Mouse (Mus musculus): ENCODE results near the gene Gm6040. TPM values are rescaled to one million over a fixed set of nuclear protein-coding genes. Genes with fewer than 3 reads are reported as not detected.

Gm6040 gene
- total RNA-seq (2021) = not detected
- long read RNA-seq, experiment 1 = 0 reads
- long read RNA-seq, experiment 2 = 0 reads

DNA sequence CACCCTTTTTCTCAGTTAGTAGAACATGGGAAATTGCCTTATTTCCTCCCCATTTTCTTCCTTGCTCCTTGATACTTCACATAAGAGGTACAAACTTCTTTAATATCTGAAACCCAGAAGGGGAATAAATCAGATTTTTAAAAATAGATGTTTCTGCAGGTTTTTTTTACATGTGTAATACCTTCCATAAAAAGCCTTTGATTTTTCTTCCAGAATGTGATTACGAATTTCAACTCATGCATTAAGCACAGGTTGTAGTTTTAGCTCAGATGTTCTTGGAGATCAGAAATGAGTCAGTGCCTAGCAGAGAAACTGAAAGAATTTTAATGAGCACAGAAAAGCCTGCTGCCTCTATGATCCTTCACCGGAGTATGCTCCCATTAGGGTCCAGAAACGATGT, at the start of gene Gm6040:
Gene Gm6040, minus strand, starts transcription at position 101 of the 400 bp plus-strand sequence.
- intact Hi-C loops (cut with DNase I) = no loop called here
- DNase-seq (ENCODE audit: low spot score in 2 of 2) = no peak

- no peak for DNase-seq (ENCODE audit: low spot score in 2 of 2)
- intact Hi-C loops (cut with DNase I) = no loop called here
Measured at GRCm38 (mm10) chr8:20964531-20964930, 42.7 kb upstream of the Gm6040 start.

GRCm38 (mm10) chr8:20944610-20945009, 22.7 kb upstream of the Gm6040 start, which contains the start of gene AY761185:
Gene AY761185 (minus strand): TSS chr8:20944710.
- intact Hi-C loops (cut with DNase I) = no loop called here
- DNase-seq (ENCODE audit: low spot score in 2 of 2) = no peak

DNA sequence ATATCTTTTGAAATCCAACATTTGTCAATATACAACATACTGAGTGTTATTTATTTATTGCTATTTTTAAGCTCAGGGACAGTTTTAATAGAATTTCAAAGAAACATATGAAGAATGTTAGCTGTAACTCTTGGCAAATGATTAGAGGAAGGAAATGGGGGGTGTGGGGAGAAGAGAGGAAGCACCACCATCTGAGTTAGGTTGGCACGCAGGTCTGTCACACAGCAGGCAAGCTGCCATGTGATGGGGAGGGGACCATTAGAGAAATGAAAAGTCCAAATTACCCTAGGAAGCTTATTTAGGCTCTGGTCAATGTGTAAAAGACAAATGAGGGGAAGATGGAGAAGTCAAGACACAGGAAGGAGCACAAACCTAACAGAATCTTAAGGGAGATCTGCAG, 9.6 kb downstream of the Gm6040 start:
- intact Hi-C loops (cut with DNase I) = no loop called here
- no peak for DNase-seq (ENCODE audit: low spot score in 2 of 2)

GRCm38 (mm10) chr8:20908256-20908655, 13.6 kb downstream of the Gm6040 start:
- intact Hi-C loops (cut with DNase I) = no loop called here
- no peak for DNase-seq (ENCODE audit: low spot score in 2 of 2)

GRCm38 (mm10) chr8:20907119-20907518, 14.8 kb downstream of the Gm6040 start:
- intact Hi-C loops (cut with DNase I) = no loop called here
- DNase-seq (ENCODE audit: low spot score in 2 of 2) = no peak

GRCm38 (mm10) chr8:20902527-20902926, 19.3 kb downstream of the Gm6040 start, which contains the start of gene Gm15056:
Gene Gm15056 (minus strand): TSS chr8:20902627.
- DNase-seq (ENCODE audit: low spot score in 2 of 2) = no peak
- intact Hi-C loops (cut with DNase I) = no loop called here

- intact Hi-C loops (cut with DNase I) = no loop called here
- no peak for DNase-seq (ENCODE audit: low spot score in 2 of 2)
Measured at GRCm38 (mm10) chr8:20892369-20892768, 29.5 kb downstream of the Gm6040 start, which contains the start of gene Defb33. Gene Defb33 (plus strand): TSS chr8:20892669.

DNA sequence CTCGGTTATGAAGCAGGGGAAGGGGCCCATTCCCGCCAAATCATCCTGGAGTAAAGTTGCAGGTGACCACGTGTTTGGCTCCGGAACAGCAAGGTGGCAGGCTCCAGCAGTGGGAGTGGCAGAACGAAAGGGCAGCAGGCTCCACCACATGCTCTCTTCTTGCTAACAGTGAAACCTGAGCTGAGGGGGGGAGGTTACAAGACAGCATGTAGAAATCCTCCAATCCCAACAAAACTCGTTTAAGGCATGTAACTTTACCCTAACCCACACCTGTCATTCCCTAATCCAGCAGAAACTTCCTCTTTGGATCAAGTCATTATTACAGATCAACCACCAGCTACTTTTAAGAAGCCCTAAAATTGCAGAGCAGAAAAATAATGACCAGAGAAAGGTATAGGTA, 47.3 kb downstream of the Gm6040 start:
- intact Hi-C loops (cut with DNase I) = no loop called here
- no peak for DNase-seq (ENCODE audit: low spot score in 2 of 2)

Other genes starting within 250 kb of the Gm6040 start
- not detected for gene Defb33, start 29.4 kb downstream of the Gm6040 start, total RNA-seq (2021)
- not detected for gene Gm15056, start 19.4 kb downstream of the Gm6040 start, total RNA-seq (2021)
- not detected for gene AY761185, start 22.6 kb upstream of the Gm6040 start, total RNA-seq (2021)
- gene Defa21, start 103.5 kb upstream of the Gm6040 start, total RNA-seq (2021) = not detected
- not detected for gene Defa23, start 133.0 kb upstream of the Gm6040 start, total RNA-seq (2021)
- not detected for gene Defa35, start 143.0 kb upstream of the Gm6040 start, total RNA-seq (2021)
- gene Defa25, start 162.4 kb upstream of the Gm6040 start, total RNA-seq (2021) = not detected
- gene Gm14851, start 174.0 kb upstream of the Gm6040 start, total RNA-seq (2021) = not detected
- gene Defa30, start 212.6 kb upstream of the Gm6040 start, total RNA-seq (2021) = not detected
- gene Defa22, start 240.2 kb upstream of the Gm6040 start, total RNA-seq (2021) = not detected

All from left cerebral cortex, postnatal 14 days (tissue).